Mouse (Mus musculus) small intestine, adult 2 months (tissue): ENCODE measurements at regions not wholly inside any gene's neighbourhood (a gene's known extent, or its start where the extent isn't known, plus 50 kb on each side); places are given as distances from the start of the nearest gene placed in this dataset.

ENCODE experiments used
- H3K27ac ChIP-seq: fragments of 200-500 bp; 2 replicates; pipeline ENCODE4 v1.5.1; 2012; ENCODE audit warnings: low read depth, low read length, control low read depth, inconsistent platforms; ENCODE audit not compliant: insufficient read depth
- H3K27me3 ChIP-seq: fragments of 200-500 bp; 2 replicates; pipeline ENCODE4 v1.6.1; 2012; ENCODE audit warnings: mild to moderate bottlenecking, moderate library complexity, low read length, inconsistent platforms; ENCODE audit not compliant: control insufficient read depth, insufficient read depth
- H3K36me3 ChIP-seq: fragments of 200-500 bp; 2 replicates; pipeline ENCODE4 v1.6.1; 2012; ENCODE audit warnings: mild to moderate bottlenecking, low read length, control low read depth, inconsistent platforms; ENCODE audit not compliant: control insufficient read depth, insufficient read depth
- H3K4me1 ChIP-seq: fragments of 200-500 bp; 2 replicates; pipeline ENCODE4 v1.6.1; 2012; ENCODE audit warnings: low read length, inconsistent platforms, mixed read lengths; ENCODE audit not compliant: control insufficient read depth, insufficient read depth, insufficient read length
- H3K4me3 ChIP-seq: fragments of 200-500 bp; 2 replicates; pipeline ENCODE4 v1.5.1; 2012; ENCODE audit warnings: low read depth, mild to moderate bottlenecking, control low read depth, inconsistent platforms, low read length, moderate library complexity
- CTCF ChIP-seq: fragments of 200-500 bp; IDR thresholded peaks from 2 replicates; pipeline ENCODE4 v1.5.1; 2012; ENCODE audit warnings: low read depth, mild to moderate bottlenecking, control low read depth, inconsistent platforms, low read length, moderate library complexity, mixed read lengths; ENCODE audit not compliant: insufficient replicate concordance, insufficient read length; ENCODE audit errors: extremely low read depth
- POLR2A ChIP-seq: fragments of 200-500 bp; IDR thresholded peaks from 2 replicates; pipeline ENCODE4 v1.6.1; 2012; ENCODE audit warnings: low read depth, mild to moderate bottlenecking, control low read depth, inconsistent platforms, low read length, moderate library complexity
- WGBS: fragments of 180-500 bp; shearing (Covaris S2); methylation state at CpG from one replicate; pipeline ENCODE4 v1.1.7; 2018; 5-methylcytosine and 5-hydroxymethylcytosine counted together

GRCm38 (mm10) chr13:59950281-59950680, 127.3 kb upstream of the Tut7 start:
- no peak overlapping the region for H3K4me3 ChIP-seq
- WGBS: 82% methylated on average over 3 of the region's 3 CpGs
- H3K4me1 ChIP-seq: no peaks in the 10 kb centered on the region
- no peaks in the 10 kb centered on the region for H3K27me3 ChIP-seq
- no peak for TF ChIP-seq POLR2A
- H3K27ac ChIP-seq: no peak overlapping the region
- H3K36me3 ChIP-seq: no peaks in the 10 kb centered on the region

GRCm38 (mm10) chr13:59949471-59949870, 126.5 kb upstream of the Tut7 start:
- no peak overlapping the region for H3K27ac ChIP-seq
- H3K4me3 ChIP-seq: no peak overlapping the region
- no peaks in the 10 kb centered on the region for H3K4me1 ChIP-seq
- no peaks in the 10 kb centered on the region for H3K36me3 ChIP-seq
- TF ChIP-seq POLR2A: no peak
- no peak for TF ChIP-seq CTCF
- 88% methylated on average over 6 of the region's 6 CpGs for WGBS
- H3K27me3 ChIP-seq: no peaks in the 10 kb centered on the region

DNA sequence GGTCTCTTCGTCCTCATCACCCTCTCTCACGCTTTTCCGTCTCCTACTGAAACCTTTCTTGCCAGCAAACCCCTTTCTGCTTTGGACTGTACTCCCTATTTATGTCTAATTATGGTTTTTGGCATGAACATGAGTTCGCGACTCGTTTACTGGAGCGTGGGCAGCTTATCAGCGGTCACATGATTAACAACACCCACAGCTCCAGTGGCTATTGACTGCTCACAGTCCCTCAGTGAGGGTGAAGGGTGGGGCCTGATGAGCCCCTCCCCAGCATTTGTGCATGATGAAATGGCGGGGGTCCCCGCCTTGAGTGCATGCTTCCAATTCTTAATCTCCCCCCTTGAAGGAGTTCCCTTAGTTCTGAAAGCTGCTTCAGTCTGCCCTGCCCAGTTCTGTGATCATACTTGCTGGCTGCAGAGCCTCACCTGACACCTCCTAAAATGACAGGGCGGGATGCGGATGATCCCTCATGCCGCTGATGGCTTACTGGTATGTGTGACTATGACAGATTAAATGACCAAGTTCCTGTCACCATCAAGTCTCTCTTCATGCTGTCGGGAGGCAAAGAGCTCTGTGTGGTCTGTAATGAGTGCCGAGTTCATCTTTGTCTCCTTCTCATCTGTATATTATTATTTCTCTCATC, 125.7 kb upstream of the Tut7 start:
- Histone ChIP-seq H3K4me3 (no peak overlapping the region), H3K4me1 (no peaks in the 10 kb centered on the region), H3K36me3 (no peaks in the 10 kb centered on the region), H3K27ac (no peak overlapping the region), H3K27me3 (no peaks in the 10 kb centered on the region)
- 61% methylated on average over 15 of the region's 15 CpGs for WGBS
- TF ChIP-seq CTCF: no peak
- no peak for TF ChIP-seq POLR2A

DNA sequence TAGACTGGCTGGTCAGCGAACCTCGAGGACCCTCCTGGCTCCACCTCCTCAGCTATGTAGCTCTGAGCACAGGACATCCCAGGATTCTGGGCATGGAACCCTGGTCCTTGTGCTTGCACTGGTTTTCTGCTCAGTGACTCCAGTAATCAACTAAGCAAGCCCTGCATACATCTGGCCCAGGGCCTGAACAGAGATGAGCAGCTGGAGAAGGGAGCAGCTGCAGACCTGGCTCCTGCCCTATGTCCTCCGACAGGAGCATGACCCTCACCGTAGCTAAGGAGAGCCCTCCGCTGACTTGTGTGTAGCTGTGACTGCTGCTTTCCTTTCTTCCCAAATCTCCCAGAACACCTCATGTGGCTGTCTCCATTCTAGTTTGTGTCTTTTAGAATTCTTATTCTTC, 124.5 kb upstream of the Tut7 start:
- Histone ChIP-seq H3K36me3 (no peaks in the 10 kb centered on the region), H3K4me3 (no peak overlapping the region), H3K4me1 (no peaks in the 10 kb centered on the region), H3K27me3 (no peaks in the 10 kb centered on the region), H3K27ac (no peak overlapping the region)
- WGBS: 69% methylated on average over 5 of the region's 5 CpGs
- TF ChIP-seq CTCF (no peak), POLR2A (no peak)

DNA sequence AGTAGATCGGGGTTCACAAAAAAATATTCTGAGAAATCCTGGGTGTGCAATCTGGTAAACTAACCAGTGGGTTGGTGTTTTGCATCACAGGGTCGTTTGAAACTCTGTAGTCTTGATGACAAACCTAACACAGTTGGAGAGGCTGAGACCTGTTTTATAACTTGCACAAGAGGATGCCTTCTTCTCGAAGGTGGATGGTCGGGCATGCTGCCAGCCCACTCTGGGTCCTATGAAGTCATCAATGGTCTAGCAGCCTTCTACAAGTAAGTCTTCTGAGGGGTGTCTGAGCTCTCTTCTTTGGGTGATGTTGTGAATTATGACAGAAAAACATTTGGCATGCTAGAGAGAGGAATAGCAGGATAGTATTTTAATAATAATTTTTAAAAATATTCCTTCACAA, 123.6 kb upstream of the Tut7 start:
- H3K27ac ChIP-seq: no peak overlapping the region
- WGBS: 57% methylated on average over 4 of the region's 4 CpGs
- no peaks in the 10 kb centered on the region for H3K27me3 ChIP-seq
- H3K36me3 ChIP-seq: no peaks in the 10 kb centered on the region
- no peaks in the 10 kb centered on the region for H3K4me1 ChIP-seq
- H3K4me3 ChIP-seq: no peak overlapping the region
- no peak for TF ChIP-seq CTCF
- no peak for TF ChIP-seq POLR2A

- no peak overlapping the region for H3K4me3 ChIP-seq
- no peaks in the 10 kb centered on the region; the same call in 1 of the 2 replicates for H3K27me3 ChIP-seq
- H3K27ac ChIP-seq: no peak overlapping the region
- WGBS: 94% methylated on average over 1 of the region's 1 CpGs
- no peak for TF ChIP-seq CTCF
- no peaks in the 10 kb centered on the region for H3K36me3 ChIP-seq
- no peaks in the 10 kb centered on the region for H3K4me1 ChIP-seq
Measured at GRCm38 (mm10) chr13:59945631-59946030, 122.7 kb upstream of the Tut7 start.

DNA sequence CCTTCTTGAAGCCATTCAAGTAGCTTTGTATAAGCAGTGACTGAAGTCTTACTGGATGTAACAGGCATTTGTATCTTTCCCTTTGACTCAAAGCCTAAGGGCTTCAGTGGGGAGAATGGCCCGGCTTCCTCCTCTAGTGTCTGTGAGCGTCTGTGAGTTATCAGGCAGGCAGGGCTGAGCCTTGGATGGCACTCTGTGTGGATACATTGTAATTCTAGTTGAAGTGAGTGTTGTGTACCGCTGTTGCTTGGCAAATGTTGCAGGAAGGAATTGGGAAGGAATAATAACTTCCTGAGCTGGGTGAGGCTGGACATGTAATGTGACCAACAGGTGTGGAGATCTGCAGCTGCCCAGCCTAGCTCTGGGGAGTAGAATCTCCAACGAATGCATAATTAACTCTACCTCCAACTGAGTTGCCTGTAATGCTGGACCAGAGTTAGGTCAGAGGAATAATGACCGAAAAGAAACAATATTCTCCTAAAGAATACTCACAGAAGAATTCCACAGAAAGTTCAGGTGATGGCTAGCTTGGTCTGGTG, 120.7 kb upstream of the Tut7 start:
- WGBS: 60% methylated on average over 5 of the region's 5 CpGs
- no peak overlapping the region for H3K27ac ChIP-seq
- no peaks in the 10 kb centered on the region for H3K36me3 ChIP-seq
- no peaks in the 10 kb centered on the region for H3K4me1 ChIP-seq
- no peaks in the 10 kb centered on the region; the same call in none of the 2 replicates for H3K27me3 ChIP-seq
- TF ChIP-seq POLR2A (no peak), CTCF (no peak)
- H3K4me3 ChIP-seq: no peak overlapping the region
